Mouse (Mus musculus): ENCODE measurements at regions not wholly inside any gene's neighbourhood (a gene's known extent, or its start where the extent isn't known, plus 50 kb on each side); places are given as distances from the start of the nearest gene placed in this dataset.

GRCm38 (mm10) chr14:87346812-87347211, 69.6 kb upstream of the Tdrd3 start:
- DNase-seq (ENCODE audit: low read depth, low spot score): no peak

- DNase-seq (ENCODE audit: low read depth, low spot score): no peak
Observed at GRCm38 (mm10) chr14:87348825-87349224, 67.6 kb upstream of the Tdrd3 start.

- DNase-seq (ENCODE audit: low read depth, low spot score): no peak
Observed at GRCm38 (mm10) chr14:87365793-87366192, 50.6 kb upstream of the Tdrd3 start.
